Mouse (Mus musculus) v-Abl transformed pro-B cells (cell line): Measurements from ENCODE around the gene Msx1.
"Not testable (repeated sequence)": the region's sequence is repeated elsewhere in the genome, so short reads cannot be mapped to it uniquely, and the experiment has no call there.

Experiments
- in situ Hi-C, 2 experiments: fragments of 400-800 bp; cut with MboI; formaldehyde crosslinking; loops; one replicate each; pipeline ENCODE4 v1.15.1; 2025; ENCODE audit not compliant: unreplicated experiment in 2 of 2

The Msx1 gene

DNA sequence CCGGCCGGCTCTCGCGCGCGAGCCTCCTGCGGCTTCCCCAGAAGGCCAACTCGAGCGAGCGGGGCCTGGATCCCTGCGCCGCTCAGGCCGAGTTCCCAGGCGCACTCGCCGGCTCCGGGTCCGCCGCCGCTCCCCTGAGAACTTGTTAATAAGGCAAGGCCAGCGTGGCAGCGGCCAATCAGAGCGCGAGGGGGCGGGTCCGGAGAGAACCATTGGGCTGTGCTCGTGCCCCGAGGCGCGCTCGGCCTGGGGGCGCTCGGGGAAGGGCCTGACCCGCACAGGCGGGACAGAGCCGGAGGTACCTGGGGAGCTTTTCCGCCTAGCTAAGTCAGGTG, at the start of gene Msx1:
Msx1 (minus strand) TSS at position 123 of the 335 bp plus-strand sequence.
- in situ Hi-C loops = no loop called here

GRCm38 (mm10) chr5:37865471-37865870, 41.1 kb upstream of the Msx1 start:
- in situ Hi-C loops = no loop called here

GRCm38 (mm10) chr5:37864309-37864708, 39.9 kb upstream of the Msx1 start:
- in situ Hi-C loops = no loop called here

GRCm38 (mm10) chr5:37860846-37861245, 36.5 kb upstream of the Msx1 start:
- in situ Hi-C loops = no loop called here

- in situ Hi-C loops = no loop called here
These were observed 35.9 kb upstream of the Msx1 start for GRCm38 (mm10) chr5:37860151-37860721.

- in situ Hi-C loops = no loop called here
These were observed 33.6 kb upstream of the Msx1 start for GRCm38 (mm10) chr5:37857763-37858545.

GRCm38 (mm10) chr5:37856057-37856456, 31.7 kb upstream of the Msx1 start:
- in situ Hi-C loops = no loop called here

GRCm38 (mm10) chr5:37854233-37854632, 29.9 kb upstream of the Msx1 start:
- in situ Hi-C loops = no loop called here

DNA sequence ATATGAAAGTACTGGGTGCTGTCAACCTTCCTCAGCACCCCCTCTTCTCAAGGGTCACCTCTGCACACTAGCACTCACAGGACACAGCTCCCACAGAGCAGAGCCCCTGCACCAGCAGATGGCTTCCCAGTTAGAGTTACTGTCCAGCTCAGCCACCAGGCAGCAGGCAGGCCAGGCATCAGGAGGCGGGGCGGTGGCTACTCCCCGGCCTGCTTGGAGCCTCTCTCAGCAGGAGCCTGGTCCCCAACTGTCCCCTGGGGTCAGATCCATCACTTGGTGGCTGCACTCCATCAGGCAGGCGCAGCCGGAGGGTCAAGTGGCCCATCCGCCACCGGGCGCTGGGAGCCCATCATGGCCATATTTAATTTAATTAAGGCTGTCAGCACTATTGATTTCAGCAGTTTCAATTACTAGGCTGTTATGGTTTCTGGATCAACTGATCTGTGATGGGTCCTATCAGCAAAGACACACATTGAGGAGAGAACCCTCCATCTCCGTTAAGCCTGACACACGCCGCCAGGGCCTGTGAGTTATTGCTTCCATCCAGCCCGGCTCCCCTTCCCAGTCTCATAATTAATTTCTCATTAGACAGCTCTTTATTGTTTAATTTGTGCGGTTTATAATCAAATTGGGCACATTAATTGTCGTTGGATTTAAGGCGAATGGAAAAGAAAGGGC, 27.1 kb upstream of the Msx1 start:
- in situ Hi-C loops = no loop called here

DNA sequence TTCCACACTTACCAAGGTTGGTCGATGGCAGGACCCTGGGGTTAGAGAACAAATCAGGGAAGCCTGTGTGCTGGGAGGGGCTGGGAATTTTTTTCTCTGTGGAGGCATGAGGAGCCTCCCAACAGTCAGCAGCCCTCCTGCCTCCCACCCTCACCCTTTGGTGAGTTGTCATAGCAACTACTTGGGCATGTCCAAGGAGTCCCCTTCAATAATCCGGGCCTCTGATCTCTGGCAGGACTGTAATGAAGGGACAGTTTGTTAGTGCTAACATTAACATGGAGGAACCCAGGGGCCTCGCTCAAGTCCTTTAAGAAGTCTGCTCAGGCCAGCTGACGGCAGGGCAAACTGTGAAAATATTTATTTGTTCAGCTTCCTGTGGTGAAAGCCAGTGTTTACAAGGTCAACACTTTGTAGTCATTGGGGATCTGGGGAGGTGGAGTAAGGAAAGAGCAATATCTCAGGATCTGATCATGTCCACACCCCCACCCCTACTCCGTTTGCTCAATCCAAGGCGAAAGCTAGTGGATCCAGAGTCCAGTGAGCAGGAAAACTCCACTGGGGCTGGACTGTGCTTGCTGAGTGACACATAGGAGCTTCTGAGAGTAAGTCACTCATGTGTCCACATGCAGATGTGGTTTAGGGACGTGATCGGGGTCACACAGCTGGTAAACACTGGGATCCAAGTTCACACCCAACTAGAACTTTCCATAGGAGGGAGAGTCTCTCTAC, 24.8 kb upstream of the Msx1 start:
- in situ Hi-C loops = no loop called here

GRCm38 (mm10) chr5:37836267-37836646, 11.9 kb upstream of the Msx1 start:
- in situ Hi-C loops = no loop called here

- in situ Hi-C loops = no loop called here
These were observed 11.3 kb upstream of the Msx1 start for GRCm38 (mm10) chr5:37835590-37836266.

DNA sequence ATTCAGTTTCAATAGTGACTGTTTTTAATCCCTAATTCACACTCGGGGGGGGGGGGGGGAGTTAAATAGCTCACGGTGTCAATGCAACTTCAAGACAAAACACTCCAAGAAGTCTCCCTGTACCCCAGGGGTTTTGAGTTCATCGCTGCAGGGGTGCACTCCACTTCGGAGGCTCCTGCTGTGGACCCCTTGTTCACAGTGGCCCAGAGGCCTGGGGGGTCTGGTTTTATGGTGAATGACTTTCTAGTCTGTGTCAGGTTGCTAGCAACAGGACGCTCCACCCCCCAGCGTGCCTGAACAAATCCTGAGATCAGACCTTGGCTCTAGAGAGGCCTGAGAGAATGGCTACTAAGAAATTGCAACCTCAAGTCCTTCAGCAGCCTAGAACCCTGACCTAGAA, 8.4 kb upstream of the Msx1 start:
- in situ Hi-C loops = no loop called here

GRCm38 (mm10) chr5:37832031-37832430, 7.6 kb upstream of the Msx1 start:
- in situ Hi-C loops = no loop called here

DNA sequence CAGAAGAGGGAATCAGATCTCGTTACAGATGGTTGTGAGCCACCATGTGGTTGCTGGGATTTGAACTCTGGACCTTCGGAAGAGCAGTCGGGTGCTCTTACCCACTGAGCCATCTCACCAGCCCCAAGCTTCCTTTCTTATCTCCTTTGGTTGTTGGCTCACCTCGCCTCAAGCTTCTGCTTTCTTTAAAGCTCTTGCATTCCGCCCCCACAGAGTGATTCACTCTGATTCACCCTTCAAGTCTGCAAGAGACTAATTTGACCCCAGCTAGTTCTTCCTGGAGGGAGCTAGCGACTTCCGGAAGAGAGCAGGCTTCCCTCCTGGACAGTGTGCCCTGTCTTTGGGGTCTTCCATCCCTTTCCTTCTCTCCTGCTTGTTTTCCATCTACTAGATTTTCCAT, 6.1 kb upstream of the Msx1 start:
- in situ Hi-C loops = not testable (repeated sequence)

GRCm38 (mm10) chr5:37829926-37830325, 5.5 kb upstream of the Msx1 start:
- in situ Hi-C loops = no loop called here

DNA sequence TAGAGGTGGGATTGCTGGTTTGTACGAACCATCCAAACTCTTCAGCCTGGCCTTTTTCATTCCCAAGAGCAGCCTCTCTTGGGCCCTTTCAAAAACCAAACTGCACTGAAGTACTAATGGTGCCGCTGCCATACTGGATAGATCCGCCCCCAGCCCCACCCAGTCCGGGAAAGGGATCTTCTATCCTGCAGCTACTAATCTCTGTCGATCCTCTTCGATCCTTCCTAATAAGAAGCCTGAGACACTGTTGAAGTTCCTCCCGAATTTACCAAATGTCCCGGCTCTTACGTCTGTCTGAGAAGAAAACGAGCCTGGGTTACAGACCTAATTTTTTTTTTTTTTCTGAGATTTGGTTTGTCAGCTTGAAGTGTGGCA, 4.9 kb upstream of the Msx1 start:
- in situ Hi-C loops = no loop called here

DNA sequence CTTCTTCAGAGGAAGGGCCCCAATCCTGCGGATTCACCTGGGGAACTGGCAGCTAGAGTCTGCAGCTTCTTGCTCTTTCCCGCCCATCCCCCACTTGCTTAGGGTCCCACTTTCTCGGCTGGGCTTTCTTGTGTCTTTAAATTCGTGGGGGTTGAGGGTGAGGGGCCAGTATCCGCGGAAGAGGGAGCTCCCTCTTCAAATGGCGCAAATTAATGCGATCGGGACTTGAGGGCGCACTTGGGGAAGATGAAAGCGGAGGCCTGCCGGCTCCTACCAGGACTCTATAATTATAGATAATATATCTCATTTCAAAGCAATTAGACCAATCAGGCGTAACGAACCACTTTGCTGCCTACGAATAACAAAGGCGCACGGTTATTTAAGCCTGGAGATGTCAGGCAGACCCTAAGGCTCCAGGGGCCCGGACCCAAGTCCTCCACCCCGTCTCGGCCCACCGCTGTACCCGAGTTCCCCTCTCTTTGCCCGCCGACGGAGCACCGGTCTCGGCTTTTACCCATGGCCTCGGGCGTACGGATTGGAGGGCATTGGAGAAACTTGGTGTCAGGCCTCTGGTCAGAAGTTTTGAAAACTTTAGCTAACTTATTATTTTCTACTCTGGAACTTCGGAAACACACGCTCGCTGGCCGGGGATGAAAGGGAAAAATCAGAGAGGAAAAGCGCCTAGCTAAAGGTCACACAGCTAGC, 4.4 kb upstream of the Msx1 start:
- in situ Hi-C loops = no loop called here

DNA sequence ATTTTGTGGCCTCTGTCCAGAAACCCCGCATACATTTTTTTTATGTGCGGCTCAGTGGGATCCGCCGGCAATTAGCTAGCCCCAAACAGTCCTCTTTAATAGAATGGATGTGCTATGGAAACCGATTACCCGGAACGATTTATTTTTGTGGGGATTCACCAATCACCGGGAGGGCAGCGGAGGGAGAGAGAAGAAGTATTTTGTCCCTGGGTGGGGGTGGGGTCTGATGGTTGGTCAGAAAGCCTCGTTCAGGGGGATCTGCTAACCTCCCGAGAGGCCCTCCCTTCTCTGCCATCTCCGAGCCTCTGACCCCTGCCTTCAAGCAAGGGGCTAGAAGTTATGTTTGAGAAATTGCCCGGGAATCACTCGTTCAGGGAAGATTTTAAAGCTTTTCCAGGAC, 3.6 kb upstream of the Msx1 start:
- in situ Hi-C loops = no loop called here

GRCm38 (mm10) chr5:37827626-37827950, 3.2 kb upstream of the Msx1 start:
- in situ Hi-C loops = no loop called here
